Mouse (Mus musculus) left cerebral cortex, postnatal 14 days (tissue): ENCODE measurements around the gene Zbtb1. TPM values are rescaled to one million over a fixed set of nuclear protein-coding genes. Genes with fewer than 3 reads are reported as not detected.

Experiments
- DNase-seq, 2 experiments: peaks; one replicate each; pipeline ENCODE4 v3.0.0; 2021 to 2022; ENCODE audit warnings: low spot score in 2 of 2, mixed read lengths in 1 of 2
- intact Hi-C: fragments of 180-260 bp; cut with DNase I; formaldehyde crosslinking; loops from one replicate; pipeline ENCODE4 v1.15.1; 2025
- total RNA-seq, 2 experiments: library from RNA; stranded (reverse); gene quantifications; 2 replicates each; pipeline ENCODE4 v1.2.3; 2021

Gene Zbtb1
- total RNA-seq, 2 experiments from 2014 or later: 4.7 to 4.9 TPM

DNA sequence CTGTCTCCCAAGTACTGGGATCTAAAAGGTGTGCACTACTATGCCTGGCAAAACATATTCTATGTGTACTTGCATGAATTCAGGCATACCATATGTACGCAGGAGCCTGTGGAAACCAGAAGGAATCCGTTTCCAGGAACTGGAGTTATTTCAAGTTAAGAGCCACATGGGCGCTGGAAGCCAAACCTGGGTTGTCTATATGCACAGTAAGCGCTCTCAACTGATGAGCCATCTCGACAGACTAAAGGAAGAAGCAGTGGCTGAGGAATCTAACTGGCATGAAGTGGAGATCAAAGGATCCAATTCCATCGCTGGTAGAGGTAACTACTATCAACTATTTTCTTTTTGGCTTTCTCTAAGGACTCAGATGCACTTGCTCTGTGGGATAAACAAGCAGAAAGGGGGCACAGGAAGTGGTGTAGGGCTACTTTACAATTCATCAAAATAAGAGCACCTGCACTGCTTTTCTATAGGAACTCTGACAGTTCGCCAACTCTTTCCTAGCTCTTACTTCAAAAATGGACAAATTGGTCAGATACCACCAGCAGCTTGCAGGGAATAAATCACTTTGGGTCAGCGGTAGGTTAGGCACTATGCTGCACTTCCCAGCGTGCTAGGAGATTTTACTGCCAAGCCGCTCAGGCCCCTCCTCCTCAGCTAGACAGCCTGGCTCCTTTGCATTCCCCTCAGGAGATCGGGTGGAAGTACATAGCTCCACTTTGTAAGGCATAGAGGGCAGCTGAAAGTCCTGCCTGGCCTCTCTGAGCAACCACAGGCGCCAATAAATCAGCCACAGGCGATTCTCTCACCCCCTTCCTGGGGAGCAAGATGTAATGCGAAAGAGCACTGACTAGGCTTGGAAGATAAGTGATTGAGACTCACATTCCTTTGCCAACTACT lies 2.7 kb upstream of the Zbtb1 start:
- peak in 1 of 2 experiments; percentile 44 for DNase-seq
- intact Hi-C loops: loop anchor here (5.0 kb wide), 1 partner anchor 105 kb away; no protein-coding TSS in a partner anchor

DNA sequence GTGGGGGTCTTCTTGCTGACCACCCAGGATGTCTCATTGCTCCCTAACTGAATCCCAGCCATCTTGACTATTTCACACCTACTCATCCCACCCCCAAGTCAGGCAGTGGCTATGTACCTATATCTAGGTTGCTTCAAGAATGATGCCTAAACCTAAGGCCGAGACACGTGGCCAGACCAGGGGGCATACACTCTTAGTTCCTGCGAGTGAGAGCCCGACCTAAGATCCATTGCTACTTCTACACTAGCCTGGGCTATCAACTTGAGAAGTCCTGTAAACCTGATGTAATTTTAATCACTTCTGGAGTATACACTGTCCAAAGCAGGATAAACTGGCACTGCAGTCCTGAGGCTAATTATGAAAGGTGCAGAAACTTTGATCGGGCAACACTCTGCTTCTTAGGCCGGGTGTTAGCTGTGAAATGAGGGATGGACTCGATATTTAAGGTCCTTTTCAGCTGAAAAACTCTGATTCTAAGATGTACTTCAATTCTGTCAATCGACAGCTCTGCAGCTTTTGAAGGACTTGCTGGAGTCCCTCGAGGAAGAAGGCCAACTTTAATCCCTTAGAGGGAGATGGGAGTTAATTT lies 1.8 kb upstream of the Zbtb1 start:
- DNase-seq: no peak
- intact Hi-C loops: loop anchor here (5.0 kb wide), 1 partner anchor 104 kb away; no protein-coding TSS in a partner anchor

DNA sequence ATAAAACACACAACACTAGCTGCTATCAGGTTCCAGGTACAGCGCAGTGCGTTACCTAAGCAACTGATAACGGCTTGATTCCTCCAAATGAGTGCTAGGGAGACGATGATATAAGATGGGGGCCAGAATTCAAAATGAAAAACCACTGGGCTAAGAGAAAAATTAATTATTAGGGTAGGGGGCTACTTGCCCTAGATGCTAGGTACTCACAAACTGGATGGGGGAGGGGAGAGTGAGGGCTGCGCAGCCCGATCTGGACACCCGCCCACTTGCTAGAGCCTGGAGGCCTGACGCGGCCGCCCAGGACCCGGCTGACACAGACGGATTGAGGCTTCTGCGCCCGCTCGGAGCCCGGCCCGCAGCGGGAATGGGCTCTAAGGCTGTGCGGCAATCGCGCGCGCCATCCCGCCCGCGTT lies 1.3 kb upstream of the Zbtb1 start:
- DNase-seq: peak; percentile 50 to 51
- intact Hi-C loops: loop anchor here (5.0 kb wide), 1 partner anchor 104 kb away; no protein-coding TSS in a partner anchor

DNA sequence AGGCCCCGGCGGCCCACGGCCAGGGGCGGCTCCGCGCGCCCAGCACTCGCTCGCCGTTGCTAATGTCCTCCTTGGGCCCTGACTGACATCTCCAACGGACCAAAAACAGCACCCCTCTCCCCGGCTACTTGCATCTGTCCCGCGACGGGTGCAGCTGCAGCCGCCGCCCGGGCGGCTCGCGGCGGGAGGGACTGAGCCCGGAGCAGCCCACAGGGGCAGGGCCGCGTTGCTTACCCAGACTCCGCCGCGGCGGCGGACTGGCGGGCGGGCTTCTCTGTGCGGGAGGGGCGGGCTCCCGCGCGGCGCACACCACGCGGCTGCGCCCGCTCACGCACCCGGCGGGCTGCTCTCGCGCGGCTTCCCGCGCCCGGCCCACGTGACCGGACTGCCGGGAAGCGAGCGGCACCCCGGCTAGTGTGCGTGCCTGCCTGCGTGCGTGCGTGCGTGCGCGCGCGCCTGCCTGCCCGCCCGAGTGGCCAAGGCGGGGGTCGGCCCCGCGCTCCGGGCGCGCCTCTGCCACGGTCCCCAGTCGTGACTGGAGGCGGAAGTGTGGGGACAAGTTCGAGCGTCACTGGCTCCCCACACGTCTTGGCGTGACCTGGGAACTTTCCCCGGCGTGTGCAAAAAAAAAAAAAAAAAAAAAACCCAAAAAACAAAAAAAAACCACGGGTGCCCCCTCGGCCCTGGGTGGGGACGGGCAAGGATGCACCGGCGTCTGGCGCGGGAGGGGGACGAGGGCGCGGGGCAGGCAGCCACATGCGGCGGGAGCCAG lies 674 bp upstream of the Zbtb1 start, which contains the start of gene Zbtb25:
Gene Zbtb25, minus strand, starts transcription at position 397 of the 772 bp plus-strand sequence.
- intact Hi-C loops: loop anchor here (5.0 kb wide), 1 partner anchor 103 kb away; no protein-coding TSS in a partner anchor

GRCm38 (mm10) chr12:76370831-76371571 lies 935 bp downstream of the Zbtb1 start:
- intact Hi-C loops: loop anchor here (2.0 kb wide), 1 partner anchor 34 kb away; the partner anchor contains the start of gene Hspa2
- DNase-seq: peak; percentile 38 to 52

More for the DNA sequence above, 674 bp upstream of the Zbtb1 start, which contains the start of gene Zbtb25:
- DNase-seq: peak; percentile 91 to 95

GRCm38 (mm10) chr12:76372046-76372445 lies 2.0 kb downstream of the Zbtb1 start:
- no peak for DNase-seq
- intact Hi-C loops: no loop called here

DNA sequence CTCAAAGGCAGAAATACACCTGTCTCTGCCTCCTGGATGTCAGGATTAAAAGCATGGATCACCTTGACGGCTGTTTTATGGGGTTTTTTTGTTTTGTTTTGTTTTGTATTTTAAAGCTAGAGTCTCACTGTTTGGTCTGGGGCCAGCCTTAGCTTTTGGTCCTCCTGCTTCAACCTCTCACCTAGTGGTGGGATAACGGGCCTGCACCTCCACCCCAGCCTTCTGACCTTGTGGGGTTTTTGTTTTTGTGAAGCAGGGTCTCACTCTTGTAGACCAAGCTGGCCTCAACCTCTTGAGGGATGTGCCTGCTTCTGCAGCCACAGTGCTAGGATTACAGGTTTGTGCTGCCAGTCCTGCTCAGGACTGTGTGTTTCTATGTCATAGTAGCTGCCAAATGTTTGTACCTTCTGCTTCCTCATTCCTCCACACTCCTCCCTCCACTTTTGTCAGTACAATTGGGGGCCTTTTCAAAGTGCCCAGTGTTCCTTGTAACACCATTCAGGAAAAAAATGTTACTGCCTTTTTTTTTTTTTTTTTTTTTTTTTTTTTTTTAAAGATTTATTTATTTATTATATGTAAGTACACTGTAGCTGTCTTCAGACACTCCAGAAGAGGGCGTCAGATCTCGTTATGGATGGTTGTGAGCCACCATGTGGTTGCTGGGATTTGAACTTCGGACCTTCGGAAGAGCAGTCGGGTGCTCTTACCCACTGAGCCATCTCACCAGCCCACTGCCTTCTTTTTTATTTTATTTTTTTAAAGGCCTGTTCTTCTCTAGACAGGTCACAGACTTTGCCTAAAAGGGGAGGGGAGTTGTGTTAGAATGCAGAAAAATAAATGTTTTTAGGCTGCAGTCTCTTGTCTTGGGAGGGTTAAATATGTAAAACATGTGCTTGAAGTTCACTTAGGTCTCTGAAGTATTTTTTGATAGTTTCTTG lies 3.1 kb downstream of the Zbtb1 start:
- intact Hi-C loops: no loop called here
- no peak for DNase-seq

DNA sequence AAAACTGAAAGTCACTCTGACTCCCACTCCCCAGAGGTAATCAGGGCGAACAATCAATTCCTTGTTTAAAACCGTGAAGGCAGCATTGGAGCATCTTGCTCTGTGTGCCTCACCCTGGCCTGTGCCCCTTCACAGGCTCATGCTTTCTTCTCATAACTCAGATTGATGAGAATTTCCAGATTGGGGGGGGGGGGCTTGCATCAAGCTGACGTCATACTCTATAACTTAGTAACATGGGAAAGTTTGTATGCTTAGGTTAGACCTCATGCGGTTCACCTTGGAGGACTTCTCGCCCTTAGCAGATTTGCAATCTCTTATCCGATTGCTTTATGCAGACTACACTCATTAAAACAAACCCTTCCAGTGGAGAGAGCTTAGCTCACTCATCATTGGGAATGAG lies 3.9 kb downstream of the Zbtb1 start:
- intact Hi-C loops: no loop called here

DNA sequence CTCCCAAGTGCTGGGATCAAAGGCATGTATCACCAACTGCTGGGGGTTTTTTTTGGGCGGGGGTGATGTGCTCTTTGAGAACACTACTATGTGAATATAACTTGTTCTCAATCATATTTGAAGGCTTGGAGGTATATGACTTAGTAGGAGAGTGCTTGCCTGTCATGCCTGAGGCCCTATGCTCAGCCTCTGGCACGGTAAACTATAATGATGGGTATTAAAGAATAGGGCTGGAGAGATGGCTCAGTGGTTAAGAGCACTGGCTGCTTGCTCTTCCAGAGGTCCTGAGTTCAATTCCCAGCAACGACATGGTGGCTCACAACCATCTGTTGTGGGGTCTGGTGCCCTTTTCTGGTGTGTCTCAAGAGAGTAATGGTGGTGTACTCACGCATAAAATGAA lies 4.8 kb downstream of the Zbtb1 start:
- DNase-seq: no peak
- intact Hi-C loops: no loop called here

More for the DNA sequence above, 3.9 kb downstream of the Zbtb1 start:
- DNase-seq: no peak

- intact Hi-C loops: no loop called here
- no peak for DNase-seq
Observed at GRCm38 (mm10) chr12:76375506-76375905, 5.4 kb downstream of the Zbtb1 start.

DNA sequence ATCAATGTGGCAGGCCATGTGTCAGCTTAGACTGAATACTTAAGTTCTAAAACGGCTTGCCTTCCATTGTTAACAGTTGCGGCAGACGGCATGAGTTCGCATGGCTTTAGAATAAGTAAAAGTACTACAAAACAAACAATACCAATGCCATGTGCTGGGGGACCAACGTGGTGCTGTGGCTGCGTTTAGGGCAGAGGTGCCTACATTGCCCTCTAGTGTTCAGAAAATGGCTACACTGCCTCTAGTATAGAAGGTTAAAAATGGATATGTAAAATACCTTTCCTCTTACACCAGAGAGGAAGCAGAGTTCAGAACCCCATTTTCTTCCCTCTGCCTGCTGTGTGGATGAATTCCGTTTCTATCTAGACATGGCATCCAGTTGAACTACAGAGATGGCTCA lies 6.6 kb downstream of the Zbtb1 start:
- intact Hi-C loops: no loop called here
- DNase-seq: peak in 1 of 2 experiments; percentile 34

DNA sequence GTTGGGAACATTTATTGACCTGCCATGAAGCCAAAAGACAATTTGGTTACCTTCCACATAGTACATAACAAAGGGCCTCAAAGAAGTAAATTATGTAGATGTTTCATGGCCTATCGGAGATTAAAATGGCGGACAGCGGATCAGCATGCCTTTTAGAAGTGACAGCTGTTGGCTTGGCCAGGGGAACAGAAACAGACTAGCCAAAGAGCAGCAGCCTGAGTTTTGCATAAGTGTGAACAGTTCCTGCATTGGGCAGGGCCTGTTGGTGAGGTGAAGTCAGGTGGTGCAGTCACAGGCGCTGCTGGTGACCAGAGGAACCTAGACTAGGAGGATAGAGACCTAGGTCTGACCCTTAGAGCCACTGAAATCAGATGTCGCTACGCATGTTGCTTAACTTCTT lies 7.0 kb downstream of the Zbtb1 start:
- intact Hi-C loops: no loop called here
- no peak for DNase-seq

- no peak for DNase-seq
- intact Hi-C loops: no loop called here
Observed at GRCm38 (mm10) chr12:76377726-76378125, 7.7 kb downstream of the Zbtb1 start.

- intact Hi-C loops: no loop called here
- no peak for DNase-seq
Observed at GRCm38 (mm10) chr12:76378556-76378955, 8.5 kb downstream of the Zbtb1 start.

DNA sequence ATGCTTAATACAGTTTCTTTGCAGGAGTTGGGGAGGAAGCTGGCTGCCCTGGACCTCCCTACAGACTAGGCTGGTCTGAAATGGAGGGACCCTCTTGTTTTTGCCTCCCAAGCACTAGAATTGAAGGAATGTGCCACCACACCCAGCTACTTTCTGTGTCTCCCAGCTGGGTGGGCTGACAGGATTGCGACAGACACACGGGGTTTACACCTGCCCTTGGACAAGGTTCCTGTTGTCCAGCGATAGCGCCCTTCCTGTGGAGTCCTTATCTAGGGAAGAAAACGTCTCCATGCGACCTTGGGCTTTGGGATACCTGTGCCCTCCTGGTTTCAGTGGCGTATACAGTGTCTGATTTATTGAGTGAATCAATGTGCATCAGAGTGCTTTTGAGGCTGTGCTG lies 10.1 kb downstream of the Zbtb1 start:
- no peak for DNase-seq
- intact Hi-C loops: no loop called here

DNA sequence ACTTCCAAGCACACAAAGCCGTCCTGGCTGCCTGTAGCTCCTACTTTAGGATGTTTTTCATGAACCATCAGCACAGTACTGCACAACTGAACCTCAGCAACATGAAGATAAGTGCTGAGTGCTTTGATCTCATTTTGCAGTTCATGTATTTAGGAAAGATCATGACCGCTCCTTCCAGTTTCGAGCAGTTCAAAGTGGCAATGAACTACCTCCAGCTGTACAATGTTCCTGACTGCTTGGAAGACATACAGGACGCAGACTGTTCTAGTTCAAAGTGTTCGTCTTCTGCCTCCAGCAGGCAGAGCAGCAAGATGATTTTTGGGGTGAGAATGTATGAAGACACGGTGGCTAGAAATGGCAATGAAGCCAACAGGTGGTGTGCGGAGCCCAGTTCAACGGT lies 15.3 kb downstream of the Zbtb1 start:
- DNase-seq: no peak
- intact Hi-C loops: no loop called here

GRCm38 (mm10) chr12:76388794-76389193 lies 18.7 kb downstream of the Zbtb1 start:
- intact Hi-C loops: no loop called here
- no peak for DNase-seq
